Mouse (Mus musculus): ENCODE results near the gene Fbxo44. TPM values are rescaled to one million over a fixed set of nuclear protein-coding genes. Genes with fewer than 3 reads are reported as not detected.

Fbxo44 gene
- polyA plus RNA-seq, 1 experiment from 2014 or later = 20.4 TPM

GRCm38 (mm10) chr4:148170842-148171241 lies 10.6 kb upstream of the Fbxo44 start:
- 3% methylated on average over 2 of the region's 2 CpGs for WGBS (ENCODE audit: insufficient replicate concordance)

GRCm38 (mm10) chr4:148169586-148169985 lies 9.3 kb upstream of the Fbxo44 start:
- ATAC-seq (replicated peaks; ENCODE audit: insufficient number of reproducible peaks, low FRiP score, low TSS enrichment) = no peak
- Histone ChIP-seq H3K9me3 (replicated peaks; ENCODE audit: control insufficient read depth, low read length) (no peaks in the 10 kb centered on the region), H3K4me3 (ENCODE audit: low read depth, low read length) (no peak overlapping the region), H3K27me3 (ENCODE audit: control insufficient read depth, insufficient read depth, low read length) (peaks cover 73% of the 10 kb centered on the region), H3K9ac (ENCODE audit: low read depth, low read length) (no peak overlapping the region), H3K4me2 (no peak overlapping the region), H3K36me3 (ENCODE audit: control insufficient read depth, insufficient read depth, low read length) (no peaks in the 10 kb centered on the region), H3K27ac (ENCODE audit: low read depth, low read length) (no peak overlapping the region), H3K4me1 (ENCODE audit: control insufficient read depth, insufficient read depth, low read length) (no peaks in the 10 kb centered on the region; the same call in 1 of the 2 replicates)
- 21% methylated on average over 15 of the region's 15 CpGs for WGBS (ENCODE audit: insufficient replicate concordance)

More at GRCm38 (mm10) chr4:148170842-148171241, 10.6 kb upstream of the Fbxo44 start:
- H3K9me3 ChIP-seq (replicated peaks; ENCODE audit: control insufficient read depth, low read length) = no peaks in the 10 kb centered on the region; the same call in 1 of the 2 replicates
- no peak overlapping the region for H3K4me3 ChIP-seq (ENCODE audit: low read depth, low read length)
- H3K9ac ChIP-seq (ENCODE audit: low read depth, low read length) = no peak overlapping the region
- ATAC-seq (replicated peaks; ENCODE audit: insufficient number of reproducible peaks, low FRiP score, low TSS enrichment) = no peak
- H3K4me1 ChIP-seq (ENCODE audit: control insufficient read depth, insufficient read depth, low read length) = no peaks in the 10 kb centered on the region
- H3K36me3 ChIP-seq (ENCODE audit: control insufficient read depth, insufficient read depth, low read length) = no peaks in the 10 kb centered on the region
- H3K4me2 ChIP-seq = no peak overlapping the region
- peaks cover 73% of the 10 kb centered on the region for H3K27me3 ChIP-seq (ENCODE audit: control insufficient read depth, insufficient read depth, low read length)
- H3K27ac ChIP-seq (ENCODE audit: low read depth, low read length) = no peak overlapping the region

- WGBS (ENCODE audit: insufficient replicate concordance) = 20% methylated on average over 7 of the region's 7 CpGs
- ATAC-seq (replicated peaks; ENCODE audit: insufficient number of reproducible peaks, low FRiP score, low TSS enrichment) = no peak
These were observed 8.0 kb upstream of the Fbxo44 start for GRCm38 (mm10) chr4:148168287-148168686.

GRCm38 (mm10) chr4:148166986-148167385 lies 6.7 kb upstream of the Fbxo44 start:
- Histone ChIP-seq H3K9me3 (replicated peaks; ENCODE audit: control insufficient read depth, low read length) (no peaks in the 10 kb centered on the region), H3K4me2 (peak overlapping the region; percentile 34), H3K27me3 (ENCODE audit: control insufficient read depth, insufficient read depth, low read length) (peaks cover 73% of the 10 kb centered on the region), H3K27ac (ENCODE audit: low read depth, low read length) (no peak overlapping the region), H3K4me3 (ENCODE audit: low read depth, low read length) (no peak overlapping the region), H3K9ac (ENCODE audit: low read depth, low read length) (no peak overlapping the region), H3K4me1 (ENCODE audit: control insufficient read depth, insufficient read depth, low read length) (peaks cover 7% of the 10 kb centered on the region; the same call in 1 of the 2 replicates), H3K36me3 (ENCODE audit: control insufficient read depth, insufficient read depth, low read length) (no peaks in the 10 kb centered on the region)
- 22% methylated on average over 4 of the region's 4 CpGs for WGBS (ENCODE audit: insufficient replicate concordance)
- ATAC-seq (replicated peaks; ENCODE audit: insufficient number of reproducible peaks, low FRiP score, low TSS enrichment) = no peak

More at GRCm38 (mm10) chr4:148168287-148168686, 8.0 kb upstream of the Fbxo44 start:
- peaks cover 73% of the 10 kb centered on the region for H3K27me3 ChIP-seq (ENCODE audit: control insufficient read depth, insufficient read depth, low read length)
- H3K27ac ChIP-seq (ENCODE audit: low read depth, low read length) = no peak overlapping the region
- no peaks in the 10 kb centered on the region for H3K36me3 ChIP-seq (ENCODE audit: control insufficient read depth, insufficient read depth, low read length)
- no peaks in the 10 kb centered on the region for H3K9me3 ChIP-seq (replicated peaks; ENCODE audit: control insufficient read depth, low read length)
- H3K4me3 ChIP-seq (ENCODE audit: low read depth, low read length) = no peak overlapping the region
- H3K9ac ChIP-seq (ENCODE audit: low read depth, low read length) = no peak overlapping the region
- no peak overlapping the region for H3K4me2 ChIP-seq
- H3K4me1 ChIP-seq (ENCODE audit: control insufficient read depth, insufficient read depth, low read length) = peaks cover 7% of the 10 kb centered on the region; the same call in 1 of the 2 replicates

- no peaks in the 10 kb centered on the region for H3K36me3 ChIP-seq (ENCODE audit: control insufficient read depth, insufficient read depth, low read length)
- H3K4me3 ChIP-seq (ENCODE audit: low read depth, low read length) = no peak overlapping the region
- no peak overlapping the region for H3K9ac ChIP-seq (ENCODE audit: low read depth, low read length)
- ATAC-seq (replicated peaks; ENCODE audit: insufficient number of reproducible peaks, low FRiP score, low TSS enrichment) = no peak
- no peaks in the 10 kb centered on the region for H3K9me3 ChIP-seq (replicated peaks; ENCODE audit: control insufficient read depth, low read length)
- peaks cover 73% of the 10 kb centered on the region for H3K27me3 ChIP-seq (ENCODE audit: control insufficient read depth, insufficient read depth, low read length)
- 7% methylated on average over 10 of the region's 10 CpGs for WGBS (ENCODE audit: insufficient replicate concordance)
- peak overlapping the region; percentile 34 for H3K4me2 ChIP-seq
- peaks cover 7% of the 10 kb centered on the region; the same call in 1 of the 2 replicates for H3K4me1 ChIP-seq (ENCODE audit: control insufficient read depth, insufficient read depth, low read length)
- no peak overlapping the region for H3K27ac ChIP-seq (ENCODE audit: low read depth, low read length)
These were observed 6.1 kb upstream of the Fbxo44 start for GRCm38 (mm10) chr4:148166431-148166830.

GRCm38 (mm10) chr4:148165551-148165950 lies 5.3 kb upstream of the Fbxo44 start:
- H3K4me3 ChIP-seq (ENCODE audit: low read depth, low read length) = no peak overlapping the region
- no peak overlapping the region for H3K9ac ChIP-seq (ENCODE audit: low read depth, low read length)
- H3K36me3 ChIP-seq (ENCODE audit: control insufficient read depth, insufficient read depth, low read length) = no peaks in the 10 kb centered on the region
- whole genome bisulfite sequencing (ENCODE audit: insufficient replicate concordance) = 9% methylated on average over 17 of the region's 17 CpGs
- H3K27ac ChIP-seq (ENCODE audit: low read depth, low read length) = no peak overlapping the region
- peaks cover 10% of the 10 kb centered on the region; the same call in 1 of the 2 replicates for H3K4me1 ChIP-seq (ENCODE audit: control insufficient read depth, insufficient read depth, low read length)
- H3K4me2 ChIP-seq = no peak overlapping the region
- H3K27me3 ChIP-seq (ENCODE audit: control insufficient read depth, insufficient read depth, low read length) = peaks cover 77% of the 10 kb centered on the region
- no peaks in the 10 kb centered on the region for H3K9me3 ChIP-seq (replicated peaks; ENCODE audit: control insufficient read depth, low read length)
- ATAC-seq (replicated peaks; ENCODE audit: insufficient number of reproducible peaks, low FRiP score, low TSS enrichment) = no peak

DNA sequence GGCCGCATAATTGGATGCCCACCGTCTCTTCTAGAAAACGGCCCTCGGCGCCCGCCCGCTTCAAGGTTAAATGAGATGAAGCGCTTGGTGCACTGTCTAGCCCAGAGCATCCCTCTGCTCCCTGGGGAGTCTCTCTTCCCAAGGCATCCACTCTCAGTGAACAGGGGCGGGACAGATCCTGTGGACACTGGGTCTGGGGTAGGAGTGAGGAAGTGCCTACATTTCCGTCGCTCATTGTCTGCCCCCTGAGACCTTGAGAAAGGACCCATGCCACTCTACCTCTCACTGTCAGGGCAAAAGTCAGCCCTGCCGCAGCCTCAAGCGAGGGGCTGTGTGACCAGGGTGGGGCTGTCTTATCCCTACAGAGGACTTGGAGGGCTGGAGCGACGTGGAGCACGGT lies 4.2 kb upstream of the Fbxo44 start:
- H3K9me3 ChIP-seq (replicated peaks; ENCODE audit: control insufficient read depth, low read length) = no peaks in the 10 kb centered on the region
- H3K4me2 ChIP-seq = peak overlapping the region; percentile 61
- H3K27ac ChIP-seq (ENCODE audit: low read depth, low read length) = no peak overlapping the region
- WGBS (ENCODE audit: insufficient replicate concordance) = 3% methylated on average over 16 of the region's 16 CpGs
- H3K4me3 ChIP-seq (ENCODE audit: low read depth, low read length) = peak overlapping the region; percentile 38; the same call in 1 of the 2 replicates
- no peak overlapping the region for H3K9ac ChIP-seq (ENCODE audit: low read depth, low read length)
- H3K36me3 ChIP-seq (ENCODE audit: control insufficient read depth, insufficient read depth, low read length) = no peaks in the 10 kb centered on the region
- H3K4me1 ChIP-seq (ENCODE audit: control insufficient read depth, insufficient read depth, low read length) = peaks cover 10% of the 10 kb centered on the region; the same call in 1 of the 2 replicates
- H3K27me3 ChIP-seq (ENCODE audit: control insufficient read depth, insufficient read depth, low read length) = peaks cover 72% of the 10 kb centered on the region
- ATAC-seq (replicated peaks; ENCODE audit: insufficient number of reproducible peaks, low FRiP score, low TSS enrichment) = no peak

DNA sequence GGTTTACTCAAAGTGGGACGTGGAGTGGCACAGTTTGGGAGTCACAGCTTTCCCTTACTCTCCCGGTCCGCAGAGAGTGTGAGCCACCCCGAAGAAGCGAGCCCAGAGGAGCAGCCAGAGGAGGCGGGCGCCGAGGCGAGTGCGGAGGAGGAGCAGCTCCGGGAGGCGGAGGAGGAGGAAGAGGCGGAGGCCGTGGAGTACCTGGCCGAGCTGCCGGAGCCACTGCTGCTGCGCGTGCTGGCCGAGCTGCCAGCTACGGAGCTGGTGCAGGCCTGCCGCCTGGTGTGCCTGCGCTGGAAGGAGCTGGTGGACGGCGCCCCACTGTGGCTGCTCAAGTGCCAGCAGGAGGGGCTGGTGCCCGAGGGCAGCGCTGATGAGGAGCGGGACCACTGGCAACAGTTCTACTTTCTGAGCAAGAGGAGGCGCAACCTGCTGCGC lies 3.7 kb upstream of the Fbxo44 start:
- Histone ChIP-seq H3K9ac (ENCODE audit: low read depth, low read length) (no peak overlapping the region; the same call in 1 of the 2 replicates), H3K4me1 (ENCODE audit: control insufficient read depth, insufficient read depth, low read length) (peaks cover 10% of the 10 kb centered on the region; the same call in 1 of the 2 replicates), H3K27ac (ENCODE audit: low read depth, low read length) (no peak overlapping the region), H3K4me3 (ENCODE audit: low read depth, low read length) (peak overlapping the region; percentile 38), H3K9me3 (replicated peaks; ENCODE audit: control insufficient read depth, low read length) (no peaks in the 10 kb centered on the region), H3K4me2 (peak overlapping the region; percentile 61), H3K27me3 (ENCODE audit: control insufficient read depth, insufficient read depth, low read length) (peaks cover 72% of the 10 kb centered on the region), H3K36me3 (ENCODE audit: control insufficient read depth, insufficient read depth, low read length) (no peaks in the 10 kb centered on the region)
- no peak for ATAC-seq (replicated peaks; ENCODE audit: insufficient number of reproducible peaks, low FRiP score, low TSS enrichment)
- WGBS (ENCODE audit: insufficient replicate concordance) = 1% methylated on average over 29 of the region's 29 CpGs
